Mouse (Mus musculus): ENCODE measurements around the gene Rtkn2. TPM values are rescaled to one million over a fixed set of nuclear protein-coding genes. Genes with fewer than 3 reads are reported as not detected.

The Rtkn2 gene
- polyA plus RNA-seq (2012; ENCODE audit: insufficient read depth, insufficient read length, missing spikeins), result not detected in 2 replicates

DNA sequence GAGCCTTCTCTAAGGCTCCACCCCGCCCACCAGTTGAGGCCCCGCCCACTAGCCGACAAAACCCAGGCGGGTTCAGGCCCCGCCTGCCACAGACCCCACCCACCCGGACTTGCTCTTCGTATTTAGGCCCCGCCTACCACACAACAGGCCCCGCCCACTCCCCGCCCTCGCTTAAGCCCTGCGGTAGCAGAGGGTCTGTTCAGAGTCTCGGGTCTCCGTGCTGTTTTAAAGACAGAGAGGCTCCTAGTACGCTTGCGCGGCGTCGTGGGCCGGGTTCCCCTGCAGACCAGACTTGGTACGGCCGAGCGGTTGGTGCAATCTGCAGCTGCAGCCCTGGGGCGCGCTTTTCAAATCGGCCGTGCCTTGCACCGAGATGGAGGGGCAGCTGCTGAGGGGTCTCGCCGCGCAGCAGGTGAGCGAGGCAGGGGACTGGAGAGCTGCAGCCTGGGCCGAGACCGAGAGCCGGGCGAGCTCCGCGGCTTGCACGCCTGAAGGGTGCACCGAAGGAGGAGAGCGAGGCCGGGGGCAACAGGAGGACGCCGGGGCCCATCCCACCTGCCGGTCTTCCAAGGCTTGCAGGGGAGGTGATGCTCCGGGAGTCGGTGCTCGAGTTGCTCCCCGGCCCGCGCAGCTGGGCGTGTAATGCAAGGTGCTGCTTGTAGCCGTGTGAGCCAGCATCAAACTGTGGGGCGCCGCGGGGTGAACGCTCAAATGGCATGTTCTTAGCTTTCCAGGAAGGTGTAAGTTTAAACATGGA is at the start of gene Rtkn2:
Rtkn2 (plus strand) TSS at position 170 of the 757 bp plus-strand sequence.
- H3K4me1 ChIP-seq (ENCODE audit: control insufficient read depth, insufficient read depth, insufficient read length, low read length), result no peaks in the 10 kb centered on the region
- H3K4me3 ChIP-seq (ENCODE audit: insufficient read depth, low read depth, low read length), result peak within 1 kb of the TSS; percentile 61
- H3K27ac ChIP-seq (replicated peaks; ENCODE audit: low read depth, low read length), result no peak within 1 kb of the TSS

DNA sequence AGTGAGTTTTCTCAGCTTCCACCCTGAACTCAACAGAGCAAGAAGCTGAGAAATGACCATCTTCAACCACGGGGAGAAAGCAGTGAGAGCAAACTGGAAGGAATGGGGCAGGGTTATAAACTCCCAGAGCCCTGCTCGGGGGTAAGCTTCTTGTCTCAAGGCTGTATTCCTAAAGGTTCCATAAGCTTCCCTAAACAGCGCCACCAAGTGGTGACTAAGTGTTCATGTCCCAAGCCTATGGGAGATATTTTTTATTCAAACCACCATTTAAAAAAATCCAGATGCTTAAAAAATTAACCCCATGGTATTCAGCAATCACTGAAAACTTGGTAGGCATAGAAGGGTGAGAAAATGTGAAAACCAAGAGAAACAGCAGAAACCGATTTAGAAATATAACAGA is 48.0 kb upstream of the Rtkn2 start:
- no peak overlapping the region for H3K27ac ChIP-seq (replicated peaks; ENCODE audit: low read depth, low read length)
- no peaks in the 10 kb centered on the region for H3K4me1 ChIP-seq (ENCODE audit: control insufficient read depth, insufficient read depth, insufficient read length, low read length)
- H3K4me3 ChIP-seq (ENCODE audit: insufficient read depth, low read depth, low read length), result no peak overlapping the region

DNA sequence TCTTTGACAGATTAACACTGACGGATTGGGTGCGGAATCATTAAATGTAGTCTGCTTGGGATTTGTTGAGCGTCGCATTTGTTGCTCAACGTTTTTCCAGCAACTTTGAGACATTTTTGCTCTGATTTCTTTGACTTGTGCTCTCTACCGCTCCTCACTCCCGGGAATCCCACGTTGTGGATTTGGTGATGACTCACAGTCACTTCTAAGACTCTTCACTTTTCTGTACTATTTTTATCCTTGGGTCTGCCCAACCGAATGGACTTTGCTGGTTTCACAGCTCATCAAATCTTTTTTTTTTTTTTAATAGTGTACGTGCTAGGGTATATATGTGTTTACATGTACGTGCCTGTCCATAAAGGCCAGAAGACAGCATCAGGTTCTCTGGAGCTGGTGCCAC is 46.6 kb upstream of the Rtkn2 start:
- H3K4me1 ChIP-seq (ENCODE audit: control insufficient read depth, insufficient read depth, insufficient read length, low read length), result no peaks in the 10 kb centered on the region
- H3K27ac ChIP-seq (replicated peaks; ENCODE audit: low read depth, low read length), result no peak overlapping the region
- H3K4me3 ChIP-seq (ENCODE audit: insufficient read depth, low read depth, low read length), result no peak overlapping the region

DNA sequence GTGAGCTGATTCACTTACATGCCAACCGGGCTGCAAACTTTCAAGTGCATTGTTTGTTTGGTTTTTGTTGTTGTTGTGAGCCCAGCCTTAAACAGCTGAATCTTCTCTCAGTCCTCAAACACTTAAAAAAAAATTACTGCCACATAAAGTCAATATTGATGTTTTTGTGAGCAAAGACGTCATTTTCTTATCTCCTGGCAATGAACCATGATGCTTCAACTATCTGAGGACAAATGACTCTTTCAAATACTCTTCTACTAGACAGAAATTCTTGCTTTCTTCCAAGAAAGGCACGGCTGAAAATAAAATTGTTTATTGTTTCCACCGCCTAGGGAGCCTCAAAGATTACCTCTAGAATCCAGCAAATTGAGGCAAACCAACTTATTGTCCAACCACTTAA is 42.4 kb upstream of the Rtkn2 start:
- Histone ChIP-seq H3K4me3 (ENCODE audit: insufficient read depth, low read depth, low read length) (no peak overlapping the region), H3K27ac (replicated peaks; ENCODE audit: low read depth, low read length) (no peak overlapping the region), H3K4me1 (ENCODE audit: control insufficient read depth, insufficient read depth, insufficient read length, low read length) (no peaks in the 10 kb centered on the region)

DNA sequence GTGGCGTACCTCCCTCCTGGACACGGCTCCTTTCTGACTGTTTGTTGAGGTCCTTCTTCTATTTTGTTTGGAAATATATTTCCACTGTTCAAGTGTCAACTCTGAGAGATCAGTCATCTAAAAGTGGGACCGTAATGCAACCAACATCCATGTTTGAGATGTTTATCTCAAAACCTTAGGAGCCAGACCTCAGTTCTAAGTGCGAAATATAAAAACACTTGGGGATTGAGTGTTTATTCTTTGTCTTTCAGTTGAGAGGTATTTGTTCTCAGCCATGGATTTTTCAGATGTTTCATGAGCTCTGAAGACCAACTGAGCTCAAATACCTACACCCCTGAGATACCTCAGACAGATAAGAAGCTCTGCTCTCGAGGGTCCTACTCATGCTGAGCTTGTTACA is 41.6 kb upstream of the Rtkn2 start:
- no peak overlapping the region for H3K4me3 ChIP-seq (ENCODE audit: insufficient read depth, low read depth, low read length)
- H3K4me1 ChIP-seq (ENCODE audit: control insufficient read depth, insufficient read depth, insufficient read length, low read length), result no peaks in the 10 kb centered on the region
- no peak overlapping the region for H3K27ac ChIP-seq (replicated peaks; ENCODE audit: low read depth, low read length)

GRCm38 (mm10) chr10:67939546-67939945 is 39.8 kb upstream of the Rtkn2 start:
- H3K27ac ChIP-seq (replicated peaks; ENCODE audit: low read depth, low read length), result no peak overlapping the region

GRCm38 (mm10) chr10:67943513-67943912 is 35.9 kb upstream of the Rtkn2 start:
- Histone ChIP-seq H3K4me3 (ENCODE audit: insufficient read depth, low read depth, low read length) (no peak overlapping the region), H3K27ac (replicated peaks; ENCODE audit: low read depth, low read length) (no peak overlapping the region), H3K4me1 (ENCODE audit: control insufficient read depth, insufficient read depth, insufficient read length, low read length) (no peaks in the 10 kb centered on the region)

More at GRCm38 (mm10) chr10:67939546-67939945, 39.8 kb upstream of the Rtkn2 start:
- H3K4me1 ChIP-seq (ENCODE audit: control insufficient read depth, insufficient read depth, insufficient read length, low read length), result no peaks in the 10 kb centered on the region
- no peak overlapping the region for H3K4me3 ChIP-seq (ENCODE audit: insufficient read depth, low read depth, low read length)

DNA sequence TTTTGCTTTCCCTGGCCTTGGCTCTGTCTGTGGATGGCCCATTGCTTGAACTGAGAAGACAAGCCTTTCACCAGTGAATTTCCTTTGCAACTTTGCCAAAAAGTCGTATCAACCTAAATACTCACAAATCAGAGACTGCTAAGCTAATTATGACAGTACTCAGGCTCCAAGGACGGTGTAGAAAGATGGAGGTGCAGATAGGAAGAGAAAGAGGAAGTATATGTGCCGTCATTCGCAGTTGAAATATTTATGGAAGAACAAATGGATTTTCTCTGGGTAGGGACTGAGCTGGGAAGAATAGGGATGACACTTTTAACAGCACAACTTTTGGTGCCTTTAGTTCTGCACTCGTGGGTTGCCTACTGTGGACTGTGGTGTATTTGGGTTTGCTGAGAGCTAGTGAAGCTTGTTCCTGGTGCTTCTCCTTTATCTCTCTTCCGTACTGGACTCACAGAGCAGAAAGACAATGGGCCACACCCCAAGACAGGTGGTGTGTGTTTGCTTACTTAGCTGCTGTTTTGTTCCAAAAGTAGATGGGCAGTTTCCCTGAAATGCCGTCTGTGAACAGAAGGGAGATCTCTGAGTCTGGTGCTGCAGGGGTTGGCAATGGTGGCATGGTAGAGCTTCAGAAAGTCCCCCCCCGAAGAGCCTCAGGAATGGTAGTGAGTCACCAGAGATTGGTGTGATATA is 29.2 kb upstream of the Rtkn2 start:
- H3K27ac ChIP-seq (replicated peaks; ENCODE audit: low read depth, low read length), result no peak overlapping the region
- H3K4me3 ChIP-seq (ENCODE audit: insufficient read depth, low read depth, low read length), result no peak overlapping the region
- no peaks in the 10 kb centered on the region for H3K4me1 ChIP-seq (ENCODE audit: control insufficient read depth, insufficient read depth, insufficient read length, low read length)

GRCm38 (mm10) chr10:67951690-67952089 is 27.7 kb upstream of the Rtkn2 start:
- Histone ChIP-seq H3K4me1 (ENCODE audit: control insufficient read depth, insufficient read depth, insufficient read length, low read length) (no peaks in the 10 kb centered on the region), H3K4me3 (ENCODE audit: insufficient read depth, low read depth, low read length) (no peak overlapping the region), H3K27ac (replicated peaks; ENCODE audit: low read depth, low read length) (no peak overlapping the region)

DNA sequence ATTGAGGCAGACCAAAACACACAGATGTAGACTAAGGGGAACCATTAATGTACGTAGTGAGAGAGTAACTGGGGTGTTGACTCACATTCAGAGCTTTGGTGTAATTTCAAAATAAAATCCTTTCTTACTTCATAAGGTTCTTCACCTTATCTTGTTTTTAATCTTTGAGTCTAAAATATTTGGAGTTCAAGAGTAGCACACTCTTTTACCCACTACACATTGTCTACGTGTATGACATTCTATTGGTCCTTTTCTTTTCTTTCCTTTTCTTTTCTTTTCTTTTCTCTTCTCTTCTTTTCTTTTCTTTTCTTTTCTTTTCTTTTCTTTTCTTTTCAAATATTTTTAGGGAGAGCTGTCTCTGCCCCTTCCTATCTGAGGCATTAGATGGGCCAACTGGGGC is 23.4 kb upstream of the Rtkn2 start:
- no peaks in the 10 kb centered on the region for H3K4me1 ChIP-seq (ENCODE audit: control insufficient read depth, insufficient read depth, insufficient read length, low read length)
- H3K27ac ChIP-seq (replicated peaks; ENCODE audit: low read depth, low read length), result no peak overlapping the region
- no peak overlapping the region for H3K4me3 ChIP-seq (ENCODE audit: insufficient read depth, low read depth, low read length)

GRCm38 (mm10) chr10:67959982-67960381 is 19.4 kb upstream of the Rtkn2 start:
- Histone ChIP-seq H3K4me1 (ENCODE audit: control insufficient read depth, insufficient read depth, insufficient read length, low read length) (no peaks in the 10 kb centered on the region), H3K4me3 (ENCODE audit: insufficient read depth, low read depth, low read length) (no peak overlapping the region), H3K27ac (replicated peaks; ENCODE audit: low read depth, low read length) (no peak overlapping the region)

DNA sequence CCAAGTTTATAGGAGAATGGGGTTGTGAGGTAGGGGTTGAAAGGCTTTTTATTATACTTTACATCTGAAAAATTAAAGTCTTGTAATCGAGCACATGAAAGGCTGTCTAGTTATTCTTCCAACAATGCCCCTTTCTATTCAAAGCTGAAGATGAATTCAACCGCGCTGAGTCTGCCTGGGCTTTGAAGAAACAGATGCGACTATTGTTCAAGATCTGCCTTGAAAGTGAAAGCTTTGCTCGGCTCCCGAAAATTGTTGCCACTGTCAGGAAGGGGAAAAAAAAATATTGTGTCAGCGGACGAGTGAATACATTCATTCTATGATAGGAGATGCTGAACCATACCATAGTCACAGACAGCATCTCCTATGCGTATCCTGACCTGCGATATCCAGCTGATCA is 16.9 kb upstream of the Rtkn2 start:
- H3K27ac ChIP-seq (replicated peaks; ENCODE audit: low read depth, low read length), result no peak overlapping the region
- 0 out of 2 replicates have a peak overlapping the region, but pooled peaks have one; percentile 16 for H3K4me3 ChIP-seq (ENCODE audit: insufficient read depth, low read depth, low read length)
- H3K4me1 ChIP-seq (ENCODE audit: control insufficient read depth, insufficient read depth, insufficient read length, low read length), result no peaks in the 10 kb centered on the region; the same call in 1 of the 2 replicates

- Histone ChIP-seq H3K4me1 (ENCODE audit: control insufficient read depth, insufficient read depth, insufficient read length, low read length) (no peaks in the 10 kb centered on the region; the same call in 1 of the 2 replicates), H3K27ac (replicated peaks; ENCODE audit: low read depth, low read length) (no peak overlapping the region), H3K4me3 (ENCODE audit: insufficient read depth, low read depth, low read length) (no peak overlapping the region)
Measured at GRCm38 (mm10) chr10:67964060-67964459, 15.3 kb upstream of the Rtkn2 start.

DNA sequence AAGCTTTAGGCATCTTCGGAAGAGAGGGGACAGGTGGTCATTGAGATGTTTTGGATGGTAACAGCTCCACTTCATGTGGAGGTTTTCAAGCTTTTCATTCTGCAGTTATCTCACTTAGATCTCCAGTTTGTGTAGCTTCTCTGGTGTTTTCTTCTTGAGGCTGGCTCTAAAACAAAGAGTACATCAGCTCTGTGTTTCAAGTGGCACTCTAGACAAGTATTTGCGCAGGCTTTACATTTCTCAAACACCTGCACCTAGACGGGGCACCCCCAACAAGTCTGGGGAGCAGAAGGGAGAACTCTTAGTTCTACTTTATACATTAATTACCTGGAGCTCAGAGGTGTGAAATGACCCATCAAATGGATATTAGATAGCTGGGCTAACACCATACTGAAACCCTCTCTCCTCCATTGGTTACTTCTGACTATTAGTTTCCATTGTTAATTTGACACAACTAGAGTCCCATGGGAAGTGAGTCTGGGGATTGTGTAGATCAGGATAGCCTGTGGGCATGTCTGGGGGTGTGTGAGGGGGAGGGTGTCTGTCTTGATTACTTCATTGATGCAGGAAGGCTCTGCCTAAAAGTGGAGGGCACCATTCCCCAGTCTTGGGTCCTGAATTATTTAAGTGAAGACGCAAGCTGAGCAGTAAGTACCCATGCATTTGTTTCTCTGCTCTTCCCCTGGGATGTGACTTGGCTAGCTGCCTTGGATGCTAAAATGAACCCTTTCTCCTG is 14.0 kb upstream of the Rtkn2 start:
- Histone ChIP-seq H3K4me3 (ENCODE audit: insufficient read depth, low read depth, low read length) (no peak overlapping the region), H3K4me1 (ENCODE audit: control insufficient read depth, insufficient read depth, insufficient read length, low read length) (no peaks in the 10 kb centered on the region; the same call in 1 of the 2 replicates), H3K27ac (replicated peaks; ENCODE audit: low read depth, low read length) (peak overlapping the region; percentile 5)

- no peaks in the 10 kb centered on the region; the same call in 1 of the 2 replicates for H3K4me1 ChIP-seq (ENCODE audit: control insufficient read depth, insufficient read depth, insufficient read length, low read length)
- peak overlapping the region; percentile 17; the same call in 1 of the 2 replicates for H3K27ac ChIP-seq (replicated peaks; ENCODE audit: low read depth, low read length)
- H3K4me3 ChIP-seq (ENCODE audit: insufficient read depth, low read depth, low read length), result no peak overlapping the region
Measured at GRCm38 (mm10) chr10:67966102-67966501, 13.3 kb upstream of the Rtkn2 start.

Data from brown adipose tissue, adult 24 weeks (tissue).